Mouse (Mus musculus): Measurements from ENCODE around the gene Foxk2.
A peak's percentile ranks its signal among the peaks of the same experiment; 100 is the strongest.

Foxk2 gene

GRCm38 (mm10) chr11:121259160-121260100 is at the start of gene Foxk2:
Foxk2 (plus strand) TSS chr11:121259990.
- peak; percentile 94 for DNase-seq (ENCODE audit: low read depth, low spot score)

GRCm38 (mm10) chr11:121216831-121217230 is 43.0 kb upstream of the Foxk2 start:
- no peak for DNase-seq (ENCODE audit: low read depth, low spot score)

- no peak for DNase-seq (ENCODE audit: low read depth, low spot score)
These were observed 40.0 kb upstream of the Foxk2 start for GRCm38 (mm10) chr11:121219776-121220175.

DNA sequence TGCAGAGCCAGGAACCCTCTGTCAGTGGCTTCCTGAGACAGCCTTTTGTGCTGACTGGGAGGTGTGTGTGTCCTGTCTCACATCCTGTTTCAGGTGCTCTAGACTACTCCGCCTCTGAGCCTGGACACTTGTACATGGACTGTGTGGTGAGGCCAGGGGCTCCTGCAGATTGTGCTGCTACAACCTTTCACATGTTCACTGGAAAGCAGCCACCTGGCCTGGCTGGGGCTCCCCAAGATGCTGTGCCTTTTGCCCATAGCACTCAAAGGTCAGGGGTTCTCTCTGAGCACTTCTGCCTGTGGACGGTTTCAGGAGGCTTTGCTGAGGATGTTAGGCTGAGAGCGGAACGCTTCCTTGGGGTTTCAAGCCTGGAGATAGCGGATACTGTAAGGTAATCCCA is 39.0 kb upstream of the Foxk2 start:
- DNase-seq (ENCODE audit: low read depth, low spot score): no peak

- no peak for DNase-seq (ENCODE audit: low read depth, low spot score)
These were observed 38.3 kb upstream of the Foxk2 start for GRCm38 (mm10) chr11:121221321-121222010.

DNA sequence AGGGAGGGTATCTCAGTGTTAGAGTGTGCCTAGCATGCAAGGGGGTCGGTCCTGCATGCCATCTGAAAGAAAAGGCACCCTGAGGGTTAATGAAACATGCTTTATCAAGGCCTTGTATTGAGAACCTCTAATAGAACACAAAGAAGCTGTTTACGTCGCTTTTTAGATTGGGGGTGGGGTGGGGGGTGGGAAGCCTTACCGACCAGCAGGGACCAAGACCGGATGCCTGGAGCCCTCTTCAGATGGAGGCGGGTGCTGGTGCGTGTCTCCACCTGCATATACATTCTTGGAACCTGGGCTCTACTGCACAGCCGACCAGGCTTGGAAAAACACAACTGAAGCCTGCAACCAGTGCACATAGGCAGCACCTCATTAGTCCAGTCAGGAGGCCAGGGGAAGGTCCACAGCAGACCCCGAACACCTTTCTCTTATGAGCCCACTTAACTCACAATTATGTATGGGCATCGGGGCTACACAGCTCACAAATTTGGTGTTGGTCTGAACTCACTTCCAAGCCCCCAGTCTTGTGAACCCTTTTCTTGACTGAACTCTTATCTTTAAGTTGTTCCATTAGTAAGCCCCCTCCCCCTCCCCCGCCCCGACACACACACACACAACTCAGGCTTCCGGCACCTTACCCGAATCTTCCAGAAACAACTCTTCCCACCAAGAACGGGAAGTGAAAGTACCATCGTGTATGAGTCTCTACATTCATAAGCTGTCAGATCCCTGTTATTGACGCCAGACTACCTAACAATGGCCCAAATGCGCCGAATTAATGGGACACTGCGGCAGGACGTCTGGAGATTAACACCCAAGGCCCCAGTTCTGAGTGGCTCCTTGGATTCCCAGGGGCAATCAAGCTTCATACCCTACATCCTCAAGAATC is 31.4 kb upstream of the Foxk2 start:
- DNase-seq (ENCODE audit: low read depth, low spot score): peak; percentile 65

DNA sequence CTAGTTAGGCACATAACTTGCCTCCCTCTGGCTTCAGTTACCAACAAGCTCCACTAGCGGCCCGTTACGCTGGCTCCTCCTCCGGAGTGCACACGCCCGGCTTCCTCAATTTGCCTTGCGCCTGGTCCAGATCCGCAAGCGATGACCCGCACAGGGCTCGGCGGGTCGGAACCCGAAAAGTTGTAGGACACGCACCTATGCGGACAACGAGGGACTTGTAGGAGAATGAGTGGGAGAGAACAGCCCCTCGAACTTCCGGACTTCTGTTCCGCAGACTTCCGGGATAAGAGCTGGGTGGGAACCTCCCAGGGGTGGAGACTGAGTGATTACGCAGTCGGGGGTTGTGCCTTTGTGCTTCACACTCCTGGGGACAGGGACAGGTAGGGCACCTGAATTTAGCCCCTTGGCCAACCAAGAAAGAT is 30.8 kb upstream of the Foxk2 start, which contains the start of gene Cybc1:
TSS of gene Cybc1 (minus strand) at position 305 of the 422 bp plus-strand sequence.
- DNase-seq (ENCODE audit: low read depth, low spot score): peak; percentile 93

GRCm38 (mm10) chr11:121231191-121231590 is 28.6 kb upstream of the Foxk2 start:
- no peak for DNase-seq (ENCODE audit: low read depth, low spot score)

- no peak for DNase-seq (ENCODE audit: low read depth, low spot score)
These were observed 28.0 kb upstream of the Foxk2 start for GRCm38 (mm10) chr11:121231628-121232291.

DNA sequence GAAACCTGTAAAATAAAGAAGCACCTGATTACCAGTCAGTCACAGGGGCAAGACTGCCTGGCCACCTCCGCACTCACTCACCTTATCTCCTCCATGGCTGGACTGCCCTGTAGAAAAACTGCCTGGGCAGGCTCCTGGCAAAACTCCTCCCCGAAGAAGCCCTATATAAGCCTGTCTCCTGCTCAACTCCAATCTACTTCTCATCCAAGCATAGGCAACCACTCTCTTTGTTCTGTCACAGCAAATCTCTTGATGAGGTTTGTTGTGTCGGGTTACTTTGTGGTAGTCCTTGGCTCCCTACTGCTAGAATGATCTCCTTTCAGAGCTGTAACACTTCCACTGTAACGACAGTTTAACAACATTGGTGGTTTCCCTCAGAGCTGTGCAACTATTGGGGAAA is 27.1 kb upstream of the Foxk2 start:
- no peak for DNase-seq (ENCODE audit: low read depth, low spot score)

DNA sequence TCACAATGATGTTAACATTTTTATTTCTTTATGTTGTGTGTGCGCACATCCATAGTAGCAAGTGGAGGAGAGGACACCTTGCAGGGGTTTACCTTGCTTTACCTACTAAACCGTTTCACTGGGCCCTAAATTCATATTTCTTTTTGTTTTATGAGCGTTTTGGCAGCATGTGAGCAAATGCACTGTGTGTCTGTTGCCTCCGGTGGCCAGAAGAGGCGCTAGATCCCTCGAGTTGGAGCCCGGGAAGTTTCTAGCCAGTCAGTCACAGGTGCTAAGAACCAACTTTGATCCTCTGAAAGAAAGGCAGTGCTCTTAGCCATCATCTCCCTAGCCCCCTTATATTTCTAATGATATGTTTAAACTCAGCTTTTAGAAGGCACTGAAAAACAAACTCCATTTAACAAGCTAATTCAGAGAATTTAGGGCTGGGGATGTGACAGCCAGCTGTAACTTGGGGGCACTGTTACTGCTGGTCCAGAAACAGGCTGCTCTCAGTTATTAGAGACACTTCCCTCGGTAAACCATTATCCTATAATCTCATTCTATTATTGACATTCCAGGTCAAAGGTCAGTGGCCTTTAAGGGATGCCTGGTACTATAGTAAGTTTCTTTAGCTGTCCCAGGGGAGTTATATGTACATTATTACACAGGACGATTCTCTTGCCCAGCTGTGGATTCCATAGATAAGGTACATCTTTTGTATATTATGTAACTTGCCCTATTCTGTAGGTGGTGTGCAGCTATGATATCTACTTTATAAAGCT is 24.1 kb upstream of the Foxk2 start:
- peak; percentile 69 for DNase-seq (ENCODE audit: low read depth, low spot score)

DNA sequence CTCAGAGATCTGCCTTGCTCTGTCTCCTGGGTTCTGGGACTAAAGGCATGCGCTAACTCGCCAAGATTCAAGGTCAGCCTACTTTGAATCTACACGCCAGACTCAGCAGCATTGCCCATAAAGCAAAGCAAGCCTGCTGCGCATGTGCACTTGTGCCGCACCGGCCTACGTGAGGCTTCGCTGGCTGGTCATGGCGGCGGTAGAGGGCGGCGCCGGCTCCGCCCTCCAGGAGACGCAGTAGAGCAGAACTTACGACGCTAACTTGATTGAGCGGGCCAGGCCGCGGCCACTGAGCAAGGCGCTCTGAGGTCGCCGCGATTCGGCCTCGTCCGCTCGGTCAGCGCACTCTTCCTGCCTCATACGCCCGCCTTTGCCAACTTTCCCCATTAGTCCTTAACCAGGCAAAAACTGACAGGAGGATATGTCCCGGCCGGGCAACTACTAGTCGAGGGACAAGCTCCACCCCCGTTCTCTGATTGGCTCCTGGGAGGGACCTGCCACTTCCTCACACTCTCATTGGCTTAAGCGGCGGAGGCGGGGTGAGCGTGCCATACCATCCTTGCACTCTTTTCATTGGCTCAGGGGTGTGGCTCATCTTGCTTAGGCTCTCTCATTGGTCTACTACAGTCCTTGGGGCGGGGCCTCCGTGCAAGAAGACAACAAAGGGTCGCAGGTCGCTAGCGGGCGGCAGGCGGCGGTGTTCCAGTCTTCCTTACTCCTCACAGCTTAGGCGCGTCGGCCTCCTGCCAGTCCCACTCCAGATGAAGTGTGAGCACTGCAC is 23.0 kb upstream of the Foxk2 start, which contains the start of gene Narf:
TSS of gene Narf (plus strand) at position 690 of the 781 bp plus-strand sequence.
- DNase-seq (ENCODE audit: low read depth, low spot score): peak; percentile 99

GRCm38 (mm10) chr11:121237345-121238128 is 22.3 kb upstream of the Foxk2 start:
- DNase-seq (ENCODE audit: low read depth, low spot score): peak; percentile 74

- DNase-seq (ENCODE audit: low read depth, low spot score): no peak
These were observed 20.1 kb upstream of the Foxk2 start for GRCm38 (mm10) chr11:121239669-121240068.

DNA sequence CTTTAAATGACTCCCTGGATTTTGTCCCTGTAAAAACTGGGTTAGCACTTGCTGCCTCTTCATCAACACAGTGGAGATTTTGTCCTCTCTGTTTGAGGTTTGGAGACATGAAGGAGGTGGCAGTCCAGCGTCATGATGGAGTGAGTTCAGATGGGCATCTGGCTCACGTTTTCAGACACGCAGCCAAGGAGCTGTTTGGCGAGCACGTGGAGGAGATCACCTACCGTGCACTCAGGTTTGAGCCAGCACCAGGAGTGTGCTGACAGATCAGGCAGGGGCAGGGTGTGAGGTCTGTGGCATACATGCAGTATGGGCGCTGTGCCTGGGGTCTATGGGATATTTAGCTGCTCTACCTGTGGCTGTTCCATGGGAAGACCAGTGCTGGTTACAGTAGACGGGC is 9.6 kb upstream of the Foxk2 start:
- no peak for DNase-seq (ENCODE audit: low read depth, low spot score)

- peak; percentile 65 for DNase-seq (ENCODE audit: low read depth, low spot score)
These were observed 569 bp downstream of the Foxk2 start for GRCm38 (mm10) chr11:121260211-121260906.

- no peak for DNase-seq (ENCODE audit: low read depth, low spot score)
These were observed 1.3 kb downstream of the Foxk2 start for GRCm38 (mm10) chr11:121261074-121261473.

DNA sequence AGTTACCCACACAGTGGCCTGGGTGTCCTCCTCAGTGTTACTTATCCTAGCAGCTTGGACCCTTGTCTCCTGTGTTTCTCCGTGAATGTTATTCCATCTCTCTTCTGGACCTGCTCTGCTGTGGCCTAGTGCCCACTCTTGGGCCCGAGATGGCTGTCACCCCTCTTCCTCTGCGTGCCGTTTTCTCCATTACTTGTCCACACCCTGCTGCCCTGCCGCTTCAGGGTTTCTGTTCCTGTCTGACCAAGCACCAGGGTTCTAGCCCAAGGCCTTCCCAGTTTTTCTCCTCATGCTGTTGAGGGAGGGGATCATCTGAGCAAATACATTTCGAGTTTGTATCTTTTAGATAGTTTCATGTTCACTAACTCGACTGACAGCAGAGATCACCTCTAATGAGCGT is 17.7 kb downstream of the Foxk2 start:
- DNase-seq (ENCODE audit: low read depth, low spot score): no peak
